Mouse (Mus musculus) C2C12 (cell line): ENCODE data around the gene Cnfn. TPM values are rescaled to one million over a fixed set of nuclear protein-coding genes. Genes with fewer than 3 reads are reported as not detected.

Experiments used
- H3K27me3 ChIP-seq: one replicate; pipeline ENCODE4 v1.6.1; 2011; ENCODE audit not compliant: control insufficient read depth, insufficient read depth, insufficient read length
- H3K36me3 ChIP-seq: one replicate; pipeline ENCODE4 v1.6.1; 2011; ENCODE audit not compliant: control insufficient read depth, insufficient read depth
- H3K4me3 ChIP-seq: one replicate; pipeline ENCODE4 v1.5.1; 2011; ENCODE audit warnings: mild to moderate bottlenecking, control low read depth; ENCODE audit not compliant: poor library complexity, insufficient read depth, severe bottlenecking
- H3K79me2 ChIP-seq: one replicate; pipeline ENCODE4 v1.6.1; 2011; ENCODE audit not compliant: control insufficient read depth, insufficient read depth
- H3K79me3 ChIP-seq: one replicate; pipeline ENCODE4 v1.6.1; 2011; ENCODE audit warnings: low read depth, control low read depth
- H3ac ChIP-seq: one replicate; pipeline ENCODE3; 2011; ENCODE audit warnings: low read depth; ENCODE audit not compliant: control insufficient read depth, insufficient read length
- CEBPB ChIP-seq: IDR thresholded peaks from one replicate; pipeline ENCODE4 v1.6.1; 2011; ENCODE audit warnings: low read depth, mild to moderate bottlenecking, control low read depth, moderate library complexity
- CTCF ChIP-seq: IDR thresholded peaks from one replicate; pipeline ENCODE4 v1.5.1; 2011; ENCODE audit not compliant: control insufficient read depth, insufficient read depth, insufficient read length
- FOSL1 ChIP-seq: IDR thresholded peaks from one replicate; pipeline ENCODE4 v1.8.0; 2011; ENCODE audit warnings: mild to moderate bottlenecking, low read length; ENCODE audit not compliant: poor library complexity, insufficient read depth, severe bottlenecking
- MAX ChIP-seq: IDR thresholded peaks from one replicate; pipeline ENCODE4 v1.6.1; 2011; ENCODE audit warnings: mild to moderate bottlenecking, control low read depth
- MYOD1 ChIP-seq: IDR thresholded peaks from one replicate; pipeline ENCODE4 v1.6.1; 2011; ENCODE audit warnings: low read depth; ENCODE audit not compliant: control insufficient read depth, insufficient read length
- MYOG ChIP-seq: IDR thresholded peaks from one replicate; pipeline ENCODE4 v1.6.1; 2011; ENCODE audit not compliant: control insufficient read depth, insufficient read length; ENCODE audit errors: extremely low read depth
- USF1 ChIP-seq: IDR thresholded peaks from one replicate; pipeline ENCODE4 v1.6.1; 2011; ENCODE audit warnings: low read depth, mild to moderate bottlenecking, control low read depth, moderate library complexity
- polyA plus RNA-seq: library from polyadenylated mRNA; unstranded; fragments of >200 nt; fragmentation: generic; extraction: Trizol; gene quantifications from one replicate; pipeline ENCODE4 v1.2.1, GENCODE M21; 2012; ENCODE audit warnings: missing spikeins

The Cnfn gene
- polyA plus RNA-seq, 1 experiment = 0.08 TPM

- Histone ChIP-seq H3K79me3 (no peaks in the 10 kb centered on the region), H3K36me3 (no peaks in the 10 kb centered on the region), H3K4me3 (no peak overlapping the region), H3ac (no peak overlapping the region), H3K79me2 (no peaks in the 10 kb centered on the region), H3K27me3 (no peaks in the 10 kb centered on the region)
- TF ChIP-seq MYOD1 (no peak), CEBPB (no peak), CTCF (no peak), MAX (no peak), USF1 (no peak)
Observed at GRCm38 (mm10) chr7:25392851-25393250, 23.3 kb upstream of the Cnfn start.

GRCm38 (mm10) chr7:25391856-25392453 is 22.4 kb upstream of the Cnfn start:
- H3K36me3 ChIP-seq = no peaks in the 10 kb centered on the region
- H3K79me3 ChIP-seq = no peaks in the 10 kb centered on the region
- no peaks in the 10 kb centered on the region for H3K27me3 ChIP-seq
- H3K4me3 ChIP-seq = no peak overlapping the region
- H3K79me2 ChIP-seq = no peaks in the 10 kb centered on the region
- no peak overlapping the region for H3ac ChIP-seq
- TF ChIP-seq MAX = no peak
- no peak for TF ChIP-seq MYOD1
- no peak for TF ChIP-seq FOSL1
- TF ChIP-seq MYOG = no peak
- no peak for TF ChIP-seq CTCF
- no peak for TF ChIP-seq CEBPB
- no peak for TF ChIP-seq USF1

GRCm38 (mm10) chr7:25390986-25391385 is 21.5 kb upstream of the Cnfn start:
- no peaks in the 10 kb centered on the region for H3K79me3 ChIP-seq
- H3K79me2 ChIP-seq = no peaks in the 10 kb centered on the region
- H3ac ChIP-seq = no peak overlapping the region
- H3K4me3 ChIP-seq = no peak overlapping the region
- peaks cover under 1% of the 10 kb centered on the region for H3K36me3 ChIP-seq
- no peaks in the 10 kb centered on the region for H3K27me3 ChIP-seq
- TF ChIP-seq MYOD1 (no peak), CTCF (no peak)

GRCm38 (mm10) chr7:25390054-25390770 is 20.7 kb upstream of the Cnfn start:
- Histone ChIP-seq H3K79me2 (no peaks in the 10 kb centered on the region), H3K79me3 (no peaks in the 10 kb centered on the region), H3K4me3 (no peak overlapping the region), H3K36me3 (peaks cover 5% of the 10 kb centered on the region), H3ac (no peak overlapping the region), H3K27me3 (no peaks in the 10 kb centered on the region)
- TF ChIP-seq MAX = no peak
- no peak for TF ChIP-seq CTCF
- TF ChIP-seq USF1 = no peak
- TF ChIP-seq CEBPB = no peak
- TF ChIP-seq MYOD1 = no peak
- TF ChIP-seq FOSL1 = no peak
- no peak for TF ChIP-seq MYOG

- no peaks in the 10 kb centered on the region for H3K27me3 ChIP-seq
- no peak overlapping the region for H3ac ChIP-seq
- H3K79me2 ChIP-seq = no peaks in the 10 kb centered on the region
- H3K36me3 ChIP-seq = peaks cover 5% of the 10 kb centered on the region
- no peaks in the 10 kb centered on the region for H3K79me3 ChIP-seq
- TF ChIP-seq CTCF = no peak
- TF ChIP-seq FOSL1 = no peak
- no peak for TF ChIP-seq USF1
- TF ChIP-seq MAX = no peak
- no peak for TF ChIP-seq CEBPB
- TF ChIP-seq MYOG = no peak
- no peak for TF ChIP-seq MYOD1
- H3K4me3 ChIP-seq = no peak overlapping the region
Observed at GRCm38 (mm10) chr7:25388916-25389315, 19.4 kb upstream of the Cnfn start.
